Mouse (Mus musculus): ENCODE measurements around the gene Adgb.
"Not testable (repeated sequence)": the region's sequence is repeated elsewhere in the genome, so short reads cannot be mapped to it uniquely, and the experiment has no call there.

The Adgb gene

GRCm38 (mm10) chr10:10471961-10472610, at the start of gene Adgb:
Gene Adgb (minus strand): TSS chr10:10472326.
- peak; percentile 72 for DNase-seq (ENCODE audit: extremely low spot score)

DNA sequence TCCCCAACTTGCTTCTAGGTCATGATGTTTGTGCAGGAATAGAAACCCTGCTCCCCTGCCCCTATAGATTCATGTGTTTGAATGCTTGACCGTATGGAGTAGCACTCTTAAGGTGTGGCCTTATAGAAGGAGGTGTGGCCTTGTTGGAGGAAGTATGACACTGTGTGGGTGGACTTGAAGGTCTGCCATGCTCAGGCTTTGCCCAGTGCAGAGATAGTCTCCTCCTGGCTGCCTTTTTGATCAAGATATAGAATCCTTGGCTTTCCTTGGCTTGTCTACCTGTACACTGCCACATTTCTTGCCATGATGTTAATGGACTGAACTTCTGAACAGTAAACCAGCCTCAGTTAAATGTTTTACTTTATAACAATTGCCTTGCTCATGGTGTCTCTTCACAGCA, 8.0 kb upstream of the Adgb start:
- no peak for DNase-seq (ENCODE audit: extremely low spot score)

- DNase-seq (ENCODE audit: extremely low spot score): not testable (repeated sequence)
These were observed 5.3 kb upstream of the Adgb start for GRCm38 (mm10) chr10:10477429-10477828.

GRCm38 (mm10) chr10:10476956-10477355, 4.8 kb upstream of the Adgb start:
- DNase-seq (ENCODE audit: extremely low spot score): no peak

- DNase-seq (ENCODE audit: extremely low spot score): no peak
These were observed 4.4 kb upstream of the Adgb start for GRCm38 (mm10) chr10:10476549-10476948.

DNA sequence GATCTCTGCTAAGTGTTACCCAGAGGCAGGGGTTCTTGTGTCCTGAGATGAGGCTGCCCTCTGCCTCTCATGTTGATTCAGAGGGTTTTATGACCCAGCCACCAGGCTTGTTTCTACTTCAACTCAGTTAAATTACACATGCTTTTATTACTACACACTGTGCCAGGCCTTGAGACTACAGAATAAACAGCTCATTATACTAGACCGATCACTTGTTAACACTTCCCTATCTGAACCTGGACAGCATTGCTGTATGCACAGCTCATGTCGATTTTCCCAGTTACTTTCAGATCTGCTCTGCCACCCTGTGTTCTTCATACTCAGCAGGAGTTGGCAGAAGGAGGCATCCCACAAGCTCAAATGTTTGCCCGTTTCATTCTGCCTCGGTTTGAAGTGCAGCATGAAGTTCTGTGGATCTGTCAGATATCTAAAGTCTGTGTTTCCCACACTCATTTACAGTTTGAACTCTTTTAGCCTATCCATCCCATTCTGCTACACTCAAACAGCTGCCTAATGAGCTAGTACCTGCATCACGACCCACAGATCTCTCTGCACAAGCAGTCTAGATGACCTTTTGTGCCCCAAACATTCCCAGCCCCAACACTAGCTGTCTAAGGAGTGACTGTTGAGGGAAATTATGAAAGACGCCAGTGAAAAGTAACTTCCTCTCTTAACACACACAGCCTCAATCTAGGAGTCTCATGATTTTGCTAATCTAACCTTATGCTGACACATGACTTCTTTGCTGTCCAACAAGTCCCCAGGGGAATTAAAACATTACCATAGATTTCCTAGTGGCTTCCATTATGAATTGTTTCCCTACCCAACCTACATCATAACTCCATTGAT, 3.2 kb downstream of the Adgb start:
- no peak for DNase-seq (ENCODE audit: extremely low spot score)

DNA sequence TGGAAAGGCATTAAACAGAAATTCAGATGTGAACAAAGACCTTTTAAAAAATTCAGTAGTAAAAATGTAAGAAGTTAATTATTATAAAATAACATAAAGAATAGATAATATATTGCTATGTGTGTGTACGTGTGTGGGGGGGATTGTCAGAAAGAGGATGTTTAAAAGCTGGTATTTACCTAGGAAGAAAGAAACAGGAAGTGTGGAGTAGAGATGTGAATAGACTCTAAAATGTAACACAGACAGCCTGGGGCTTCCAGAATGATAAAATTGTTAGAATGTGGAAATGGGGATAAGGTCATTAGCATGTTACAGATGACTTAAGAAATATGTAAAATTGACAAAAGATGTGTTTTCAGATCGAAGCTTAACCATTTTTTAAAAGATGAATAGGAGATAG, 12.0 kb downstream of the Adgb start:
- DNase-seq (ENCODE audit: extremely low spot score): no peak

DNA sequence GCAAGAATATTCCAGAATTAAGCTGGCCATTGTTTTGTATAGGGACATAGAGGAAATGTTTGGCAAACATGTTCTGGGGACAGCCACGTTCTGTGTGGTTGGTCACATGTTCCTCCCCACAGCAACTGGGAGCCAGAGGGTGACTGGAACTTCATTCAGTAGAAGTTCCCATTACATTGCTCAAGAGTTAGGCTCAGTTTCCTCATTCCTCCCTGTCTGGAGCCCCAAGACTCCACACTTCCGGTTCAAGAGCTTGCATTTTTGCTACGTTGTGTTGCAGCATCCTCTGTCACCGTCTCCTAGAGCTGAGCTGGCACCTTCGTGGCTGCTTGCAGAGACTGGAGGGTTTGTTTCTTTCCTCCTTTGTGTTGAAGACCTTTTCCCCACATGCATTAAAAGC, 15.1 kb downstream of the Adgb start:
- DNase-seq (ENCODE audit: extremely low spot score): no peak

- no peak for DNase-seq (ENCODE audit: extremely low spot score)
These were observed 23.1 kb downstream of the Adgb start for GRCm38 (mm10) chr10:10449067-10449466.

GRCm38 (mm10) chr10:10444841-10445466, 27.2 kb downstream of the Adgb start:
- no peak for DNase-seq (ENCODE audit: extremely low spot score)

DNA sequence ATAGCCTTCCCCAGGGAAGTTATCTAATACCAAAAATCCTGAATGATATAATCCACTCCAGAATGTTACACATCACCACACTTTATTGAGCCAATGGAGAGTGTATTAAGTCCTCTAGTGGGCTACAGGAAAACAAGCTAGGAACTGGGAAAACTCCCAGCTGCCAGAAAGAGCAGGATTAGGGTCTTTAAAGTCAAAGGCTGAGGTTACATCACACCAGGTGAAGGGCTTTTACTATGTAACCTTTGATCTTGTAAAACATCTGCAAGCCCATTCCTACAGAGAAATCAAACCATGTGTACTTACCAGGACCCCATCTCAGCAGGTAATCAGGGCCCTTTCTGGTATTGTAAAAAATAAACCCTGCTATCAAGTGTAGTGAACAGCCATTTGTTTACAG, 28.6 kb downstream of the Adgb start:
- no peak for DNase-seq (ENCODE audit: extremely low spot score)

- no peak for DNase-seq (ENCODE audit: extremely low spot score)
These were observed 37.1 kb downstream of the Adgb start for GRCm38 (mm10) chr10:10435014-10435413.

GRCm38 (mm10) chr10:10429635-10430034, 42.5 kb downstream of the Adgb start:
- DNase-seq (ENCODE audit: extremely low spot score): no peak

DNA sequence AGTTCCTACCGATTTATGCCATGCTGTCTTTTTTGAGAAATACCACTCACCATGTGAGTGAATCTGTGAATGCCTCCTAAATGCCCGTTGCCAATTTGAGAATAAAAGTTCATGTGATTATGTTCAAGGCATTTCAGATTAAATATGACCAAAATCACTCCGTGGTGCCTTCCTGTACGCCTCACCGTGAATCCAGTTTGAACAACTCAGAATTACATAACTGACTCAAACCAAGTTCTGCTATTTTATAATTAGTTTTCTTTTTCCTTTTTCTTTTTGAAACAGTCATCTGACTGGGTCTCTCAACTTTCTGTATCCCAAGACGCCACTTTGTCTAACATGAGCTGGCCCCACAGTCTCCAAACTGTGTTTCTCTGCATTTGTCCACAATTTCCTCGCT, 43.1 kb downstream of the Adgb start:
- no peak for DNase-seq (ENCODE audit: extremely low spot score)

GRCm38 (mm10) chr10:10424383-10424782, 47.7 kb downstream of the Adgb start:
- no peak for DNase-seq (ENCODE audit: extremely low spot score)

DNA sequence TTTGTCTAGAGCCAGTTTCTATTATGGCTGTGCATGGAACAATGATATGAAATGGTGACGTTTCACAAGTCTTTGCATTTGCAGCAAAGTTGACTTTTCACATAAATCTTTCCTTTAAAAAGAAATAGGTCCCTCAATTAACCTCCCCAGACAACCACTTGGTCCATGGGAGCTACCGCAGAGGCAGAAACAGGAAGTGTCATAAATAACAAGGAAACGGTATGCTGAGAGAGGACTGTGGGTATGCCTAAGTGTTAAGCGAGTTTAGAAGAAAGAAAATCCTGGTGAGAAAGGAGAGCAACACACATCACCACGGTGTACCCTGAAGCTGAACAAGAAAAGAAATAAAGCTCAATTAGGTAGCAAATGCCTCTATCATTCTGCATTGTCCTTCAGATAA, 61.1 kb downstream of the Adgb start:
- no peak for DNase-seq (ENCODE audit: extremely low spot score)

- DNase-seq (ENCODE audit: extremely low spot score): peak; percentile 8
These were observed 64.0 kb downstream of the Adgb start for GRCm38 (mm10) chr10:10408166-10408565.

DNA sequence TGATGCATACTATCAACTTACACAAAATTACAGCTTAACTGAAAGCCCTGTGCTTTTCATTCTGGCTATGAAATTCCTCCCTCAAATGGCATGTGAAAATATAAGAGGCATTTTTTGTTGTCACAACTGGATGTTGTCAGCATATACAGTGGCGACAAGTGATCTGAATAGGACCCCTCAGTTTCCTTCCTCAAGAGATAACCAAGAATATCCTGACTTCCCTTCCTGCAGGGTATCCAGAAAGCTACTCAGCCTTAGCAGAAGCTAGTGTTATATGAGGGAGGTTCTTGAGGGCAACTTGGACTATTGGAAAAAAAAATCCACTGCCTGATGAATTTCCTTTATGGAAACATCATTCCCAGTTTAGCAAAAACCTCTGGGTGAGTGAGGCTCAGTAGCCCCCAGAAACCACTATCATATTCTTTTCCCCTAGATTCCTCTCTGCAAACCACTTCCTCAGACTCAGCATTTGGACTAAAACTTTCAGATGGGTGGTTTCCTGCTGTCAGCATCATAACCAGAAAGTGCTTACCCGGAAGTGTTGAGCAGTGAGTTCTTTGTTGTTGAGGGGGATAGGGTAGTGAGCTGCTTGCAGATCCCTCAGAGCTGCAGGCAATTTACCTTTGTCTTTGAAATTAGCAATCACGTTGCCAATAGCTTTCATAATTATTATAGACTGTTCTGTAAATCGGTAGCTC, 76.2 kb downstream of the Adgb start:
- no peak for DNase-seq (ENCODE audit: extremely low spot score)

DNA sequence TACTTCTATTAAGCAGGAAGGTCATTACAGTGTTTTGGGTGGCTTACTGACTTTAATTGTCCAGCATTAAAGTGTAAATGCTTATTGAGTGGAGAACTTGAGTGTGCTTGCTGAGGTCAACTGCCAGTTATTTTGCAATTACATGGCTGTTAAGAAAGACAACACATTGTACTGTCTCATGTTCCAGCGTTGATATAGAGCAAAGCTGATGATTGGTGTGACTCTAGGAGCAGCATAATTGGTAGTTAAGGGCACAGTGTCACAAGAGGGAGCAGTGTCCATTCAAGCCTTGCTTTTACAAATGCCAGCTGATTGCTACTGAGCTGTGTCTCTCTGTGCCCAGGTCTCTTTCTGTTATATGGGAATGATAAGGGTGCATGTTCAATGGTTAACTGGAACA, 97.5 kb downstream of the Adgb start:
- DNase-seq (ENCODE audit: extremely low spot score): no peak

- no peak for DNase-seq (ENCODE audit: extremely low spot score)
These were observed 108.1 kb downstream of the Adgb start for GRCm38 (mm10) chr10:10364025-10364424.

DNA sequence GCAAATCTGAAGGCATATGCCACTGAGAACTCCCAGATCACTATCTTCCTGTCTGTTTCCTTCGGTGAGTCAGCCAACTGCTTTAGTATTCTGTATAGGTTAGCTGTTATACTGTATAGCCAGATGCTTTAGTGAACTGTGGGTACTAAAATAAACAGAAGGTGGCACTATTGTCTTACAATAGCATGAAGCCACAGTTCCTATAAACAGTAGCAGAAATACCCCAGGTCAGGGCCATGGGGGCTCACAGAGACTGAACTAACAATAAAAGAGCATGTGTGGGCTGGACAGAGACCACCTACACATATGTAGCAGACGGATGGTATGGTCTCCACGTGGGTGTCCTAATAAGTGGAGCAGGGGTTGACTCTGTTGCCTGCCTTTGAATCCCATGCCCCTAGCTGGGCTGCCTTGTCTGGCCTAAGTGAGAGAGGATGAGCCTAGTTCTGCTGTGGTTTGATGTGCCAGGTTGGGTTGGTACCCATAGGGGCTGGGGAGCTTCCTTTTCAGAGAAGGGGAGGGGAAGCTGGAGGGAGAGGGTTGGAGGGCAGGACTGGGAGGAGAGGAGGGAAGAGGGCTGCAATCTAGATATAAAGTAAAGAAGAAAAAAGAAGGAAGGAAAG, 116.4 kb downstream of the Adgb start:
- peak; percentile 45 for DNase-seq (ENCODE audit: extremely low spot score)

GRCm38 (mm10) chr10:10352184-10352583, 119.9 kb downstream of the Adgb start:
- DNase-seq (ENCODE audit: extremely low spot score): no peak

Data from embryo, embryonic 9.5 days (tissue).